Mouse (Mus musculus) adrenal gland, postnatal 36 days (tissue): ENCODE results near the gene Arntl2. TPM values are rescaled to one million over a fixed set of nuclear protein-coding genes. Genes with fewer than 3 reads are reported as not detected.
"Not testable (repeated sequence)": the region's sequence is repeated elsewhere in the genome, so short reads cannot be mapped to it uniquely, and the experiment has no call there.

Source experiments
- DNase-seq, 2 experiments: peaks; one replicate each; pipeline ENCODE4 v3.0.0; 2021; ENCODE audit warnings: mixed read lengths in 1 of 2
- long read RNA-seq, 2 experiments: library from polyadenylated mRNA; stranded (forward); transcript quantifications; one replicate each; pipeline ENCODE4 v2.0.0; 2021; ENCODE audit warnings: borderline sequencing depth in 2 of 2
- total RNA-seq, 2 experiments: library from RNA; stranded (reverse); gene quantifications; 2 replicates each; pipeline ENCODE4 v1.2.3; 2021

The Arntl2 gene
- total RNA-seq = 1 to 10 TPM; 1.7 to 2.7 TPM
- long read RNA-seq, experiment 1, partial matches to known transcripts = 0 of 1 reads
- long read RNA-seq, experiment 1, other reads (novel, unspliced or antisense) = 1 of 1 reads
- long read RNA-seq, experiment 2, partial matches to known transcripts = 1 of 1 reads
- long read RNA-seq, experiment 2, other reads (novel, unspliced or antisense) = 0 of 1 reads

- DNase-seq = peak; percentile 90 to 91
Measured at GRCm38 (mm10) chr6:146795924-146796545, at the start of gene Arntl2. Arntl2 (plus strand) TSS chr6:146796055.

- no peak for DNase-seq
Measured at GRCm38 (mm10) chr6:146746577-146746976, 49.3 kb upstream of the Arntl2 start.

- no peak for DNase-seq
Measured at GRCm38 (mm10) chr6:146747057-146747456, 48.8 kb upstream of the Arntl2 start.

- peak in 1 of 2 experiments; percentile 7 for DNase-seq
Measured at GRCm38 (mm10) chr6:146748271-146748670, 47.6 kb upstream of the Arntl2 start.

- peak in 1 of 2 experiments; percentile 48 for DNase-seq
Measured at GRCm38 (mm10) chr6:146751671-146752070, 44.2 kb upstream of the Arntl2 start.

GRCm38 (mm10) chr6:146752178-146752577 is 43.7 kb upstream of the Arntl2 start:
- no peak for DNase-seq

GRCm38 (mm10) chr6:146752612-146753011 is 43.2 kb upstream of the Arntl2 start:
- DNase-seq = no peak

- no peak for DNase-seq
Measured at GRCm38 (mm10) chr6:146753560-146754160, 42.2 kb upstream of the Arntl2 start.

- no peak for DNase-seq
Measured at GRCm38 (mm10) chr6:146755136-146755535, 40.7 kb upstream of the Arntl2 start.

GRCm38 (mm10) chr6:146755679-146756078 is 40.2 kb upstream of the Arntl2 start:
- no peak for DNase-seq

- no peak for DNase-seq
Measured at GRCm38 (mm10) chr6:146759027-146759426, 36.8 kb upstream of the Arntl2 start.

- no peak for DNase-seq
Measured at GRCm38 (mm10) chr6:146760022-146760421, 35.8 kb upstream of the Arntl2 start.

GRCm38 (mm10) chr6:146760736-146761135 is 35.1 kb upstream of the Arntl2 start:
- DNase-seq = no peak

- peak in 1 of 2 experiments; percentile 22 for DNase-seq
Measured at GRCm38 (mm10) chr6:146762264-146762898, 33.5 kb upstream of the Arntl2 start.

GRCm38 (mm10) chr6:146764593-146764992 is 31.3 kb upstream of the Arntl2 start:
- no peak for DNase-seq

- no peak for DNase-seq
Measured at GRCm38 (mm10) chr6:146765270-146765669, 30.6 kb upstream of the Arntl2 start.

GRCm38 (mm10) chr6:146768813-146769404 is 26.9 kb upstream of the Arntl2 start:
- DNase-seq = no peak

- no peak for DNase-seq
Measured at GRCm38 (mm10) chr6:146770005-146770745, 25.7 kb upstream of the Arntl2 start.

- DNase-seq = no peak
Measured at GRCm38 (mm10) chr6:146770808-146771207, 25.0 kb upstream of the Arntl2 start.

- not testable (repeated sequence) for DNase-seq
Measured at GRCm38 (mm10) chr6:146775864-146776263, 20.0 kb upstream of the Arntl2 start.

- peak; percentile 22 to 32 for DNase-seq
Measured at GRCm38 (mm10) chr6:146776610-146777389, 19.1 kb upstream of the Arntl2 start.
